Mouse (Mus musculus) heart, postnatal 4 days (tissue): ENCODE results near the gene Dll1. TPM values are rescaled to one million over a fixed set of nuclear protein-coding genes. Genes with fewer than 3 reads are reported as not detected.

ENCODE experiments used
- DNase-seq: peaks from one replicate; pipeline ENCODE4 v3.0.0; 2021
- total RNA-seq, 2 experiments: library from RNA; stranded (reverse); gene quantifications; 2 replicates each; pipeline ENCODE4 v1.2.3; 2021

Dll1 gene
- total RNA-seq, result 1 to 10 TPM; 6.7 to 7.2 TPM

- DNase-seq, result peak; percentile 36
These were observed at the start of gene Dll1 for GRCm38 (mm10) chr17:15376494-15377181. Gene Dll1 (minus strand): TSS chr17:15376872.

GRCm38 (mm10) chr17:15425931-15426330 lies 49.3 kb upstream of the Dll1 start:
- DNase-seq, result no peak

- peak; percentile 11 for DNase-seq
These were observed 46.6 kb upstream of the Dll1 start for GRCm38 (mm10) chr17:15423080-15423765.

GRCm38 (mm10) chr17:15422666-15423065 lies 46.0 kb upstream of the Dll1 start:
- DNase-seq, result no peak

- no peak for DNase-seq
These were observed 44.8 kb upstream of the Dll1 start for GRCm38 (mm10) chr17:15421446-15421845.

- DNase-seq, result no peak
These were observed 43.4 kb upstream of the Dll1 start for GRCm38 (mm10) chr17:15420021-15420603.

- no peak for DNase-seq
These were observed 42.9 kb upstream of the Dll1 start for GRCm38 (mm10) chr17:15419534-15419933.

GRCm38 (mm10) chr17:15416596-15417215 lies 40.0 kb upstream of the Dll1 start:
- no peak for DNase-seq

GRCm38 (mm10) chr17:15410861-15411260 lies 34.2 kb upstream of the Dll1 start:
- no peak for DNase-seq

GRCm38 (mm10) chr17:15409261-15409660 lies 32.6 kb upstream of the Dll1 start:
- no peak for DNase-seq

- DNase-seq, result no peak
These were observed 29.9 kb upstream of the Dll1 start for GRCm38 (mm10) chr17:15406576-15406975.

GRCm38 (mm10) chr17:15401716-15402115 lies 25.0 kb upstream of the Dll1 start:
- no peak for DNase-seq

GRCm38 (mm10) chr17:15395997-15396675 lies 19.5 kb upstream of the Dll1 start, which contains the start of gene Fam120b:
Gene Fam120b (plus strand): TSS chr17:15396202.
- DNase-seq, result peak; percentile 84

- DNase-seq, result no peak
These were observed 12.7 kb upstream of the Dll1 start for GRCm38 (mm10) chr17:15389356-15389755.

- no peak for DNase-seq
These were observed 12.2 kb upstream of the Dll1 start for GRCm38 (mm10) chr17:15388892-15389291.

- DNase-seq, result no peak
These were observed 6.7 kb upstream of the Dll1 start for GRCm38 (mm10) chr17:15383360-15383759.

GRCm38 (mm10) chr17:15381869-15382660 lies 5.4 kb upstream of the Dll1 start:
- DNase-seq, result no peak

- no peak for DNase-seq
These were observed 4.6 kb upstream of the Dll1 start for GRCm38 (mm10) chr17:15381092-15381860.

GRCm38 (mm10) chr17:15380641-15381051 lies 4.0 kb upstream of the Dll1 start:
- DNase-seq, result peak; percentile 36

GRCm38 (mm10) chr17:15379741-15380526 lies 3.3 kb upstream of the Dll1 start:
- DNase-seq, result no peak
